Mouse (Mus musculus) olfactory bulb, adult 2 months (tissue): ENCODE measurements around the gene Cfi.
A peak's percentile ranks its signal among the peaks of the same experiment; 100 is the strongest.

Source experiments
- CTCF ChIP-seq: fragments of 200-500 bp; IDR thresholded peaks from 2 replicates; pipeline ENCODE4 v1.5.1; 2012; ENCODE audit warnings: low read depth, mild to moderate bottlenecking, low read length, moderate library complexity; ENCODE audit not compliant: insufficient read depth
- POLR2A ChIP-seq: fragments of 200-500 bp; IDR thresholded peaks from 2 replicates; pipeline ENCODE4 v1.6.1; 2012; ENCODE audit warnings: mild to moderate bottlenecking, low read depth, low read length, moderate library complexity; ENCODE audit not compliant: insufficient read depth

- TF ChIP-seq CTCF (no peak), POLR2A (0 out of 2 replicates have a peak, but pooled peaks have one; percentile 5)
Measured at GRCm38 (mm10) chr3:129831035-129831568, 4.6 kb upstream of the Cfi start, which contains the start of gene Gar1.
